Mouse (Mus musculus) heart, postnatal 0 days (tissue): ENCODE measurements around the gene Gpr155. TPM values are rescaled to one million over a fixed set of nuclear protein-coding genes. Genes with fewer than 3 reads are reported as not detected.

ENCODE experiments used
- ATAC-seq: fragments of 200-750 bp; cut with Nextera tagmentation; 2 replicates; pipeline ENCODE4 v1.8.0; 2017; ENCODE audit warnings: low read depth, moderate number of reproducible peaks, moderate library complexity; ENCODE audit not compliant: insufficient read depth
- DNase-seq: peaks from one replicate; pipeline ENCODE4 v3.0.0-alpha.2; 2016; ENCODE audit warnings: low spot score
- H3K27ac ChIP-seq: fragments of 300-500 bp; sonication (generic); 2 replicates; pipeline ENCODE4 v1.5.1; 2014; ENCODE audit warnings: low read depth, mild to moderate bottlenecking
- H3K27me3 ChIP-seq: fragments of 300-500 bp; sonication (generic); 2 replicates; pipeline ENCODE4 v1.6.1; 2014; ENCODE audit warnings: low read length, mixed read lengths; ENCODE audit not compliant: control insufficient read depth, insufficient read depth
- H3K36me3 ChIP-seq: fragments of 300-500 bp; sonication (generic); replicated peaks from 2 replicates; pipeline ENCODE4 v1.6.1; 2014; ENCODE audit warnings: low read length, mixed read lengths; ENCODE audit not compliant: control insufficient read depth, insufficient read depth
- H3K4me1 ChIP-seq: fragments of 300-500 bp; sonication (generic); 2 replicates; pipeline ENCODE4 v1.6.1; 2014; ENCODE audit warnings: antibody characterized with exemption; ENCODE audit not compliant: control insufficient read depth, insufficient read depth
- H3K4me2 ChIP-seq: fragments of 300-500 bp; sonication (generic); 2 replicates; pipeline ENCODE4 v1.6.1; 2014; ENCODE audit warnings: low read depth, mild to moderate bottlenecking, low read length, moderate library complexity
- H3K4me3 ChIP-seq: fragments of 300-500 bp; sonication (generic); 2 replicates; pipeline ENCODE4 v1.5.1; 2014; ENCODE audit warnings: low read depth, low read length
- H3K9ac ChIP-seq: fragments of 300-500 bp; sonication (generic); replicated peaks from 2 replicates; pipeline ENCODE4 v1.6.1; 2014; ENCODE audit warnings: low read depth, low read length, mixed read lengths
- H3K9me3 ChIP-seq: fragments of 300-500 bp; sonication (generic); replicated peaks from 2 replicates; pipeline ENCODE4 v1.6.1; 2016; ENCODE audit warnings: low read length; ENCODE audit not compliant: control insufficient read depth
- CTCF ChIP-seq: IDR thresholded peaks from 2 replicates; pipeline ENCODE4 v1.5.1; 2016; ENCODE audit warnings: antibody characterized with exemption, control low read depth, low read depth
- EP300 ChIP-seq: IDR thresholded peaks from 2 replicates; pipeline ENCODE4 v1.6.1; 2016; ENCODE audit warnings: antibody characterized with exemption, low read depth
- WGBS: fragments of 180-500 bp; shearing (Covaris S2); extraction: QIAGEN DNeasy Blood & Tissue Kit; methylation state at CpG from one replicate; pipeline ENCODE4 v1.1.7; 2014; 5-methylcytosine and 5-hydroxymethylcytosine counted together
- polyA plus RNA-seq: library from polyadenylated mRNA; unstranded; fragments of >200 nt; fragmentation: Nextera tagmentation; extraction: Ambion mirVana; gene quantifications from 2 replicates; pipeline ENCODE4 v1.2.1, GENCODE M21; 2015
- total RNA-seq: library from RNA; depleted of rRNA; stranded (reverse); fragments of >200 nt; gene quantifications from 2 replicates; pipeline ENCODE4 v1.2.3, GENCODE M21; 2014; ENCODE audit warnings: low replicate concordance

The Gpr155 gene
- total and polyA plus RNA-seq, 2 experiments from 2014 or later: 8.5 to 11.3 TPM

- no peak for DNase-seq
- no peak overlapping the region for H3K27ac ChIP-seq
- no peak for ATAC-seq
- no peaks in the 10 kb centered on the region for H3K4me1 ChIP-seq
- no peaks in the 10 kb centered on the region for H3K9me3 ChIP-seq
- no peaks in the 10 kb centered on the region for H3K36me3 ChIP-seq
- WGBS: 79% methylated on average over 4 of the region's 4 CpGs
- TF ChIP-seq CTCF (no peak), EP300 (no peak)
- no peak overlapping the region for H3K4me2 ChIP-seq
- no peak overlapping the region for H3K9ac ChIP-seq
- no peak overlapping the region for H3K4me3 ChIP-seq
- H3K27me3 ChIP-seq: no peaks in the 10 kb centered on the region
These were observed 41.2 kb downstream of the Gpr155 start for GRCm38 (mm10) chr2:73345204-73345603.

DNA sequence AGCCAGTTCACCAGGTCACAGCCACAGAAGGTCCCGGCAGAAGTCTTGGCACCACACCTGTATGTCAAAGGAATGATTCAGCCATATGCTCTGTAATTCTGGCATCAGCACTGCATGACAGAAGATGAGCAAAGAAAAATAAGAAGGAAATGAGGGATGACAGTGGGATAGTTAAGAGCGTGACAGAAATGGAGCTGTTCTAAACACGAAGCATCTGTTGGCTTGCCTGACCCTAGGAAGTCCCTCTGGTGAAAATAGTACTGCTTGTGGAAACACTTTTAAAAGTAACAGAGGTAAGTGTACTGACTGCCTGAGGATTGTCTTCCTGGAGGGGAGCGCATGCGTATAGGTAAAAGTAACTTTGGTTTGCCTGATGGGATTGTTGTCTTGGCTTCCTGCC is 42.7 kb downstream of the Gpr155 start:
- Histone ChIP-seq H3K9ac (no peak overlapping the region), H3K4me3 (no peak overlapping the region), H3K27ac (no peak overlapping the region), H3K4me1 (no peaks in the 10 kb centered on the region), H3K9me3 (no peaks in the 10 kb centered on the region), H3K4me2 (no peak overlapping the region), H3K36me3 (no peaks in the 10 kb centered on the region), H3K27me3 (no peaks in the 10 kb centered on the region)
- WGBS: 77% methylated on average over 5 of the region's 5 CpGs
- ATAC-seq (no peak), DNase-seq (no peak)
- TF ChIP-seq EP300: no peak
- TF ChIP-seq CTCF: no peak

DNA sequence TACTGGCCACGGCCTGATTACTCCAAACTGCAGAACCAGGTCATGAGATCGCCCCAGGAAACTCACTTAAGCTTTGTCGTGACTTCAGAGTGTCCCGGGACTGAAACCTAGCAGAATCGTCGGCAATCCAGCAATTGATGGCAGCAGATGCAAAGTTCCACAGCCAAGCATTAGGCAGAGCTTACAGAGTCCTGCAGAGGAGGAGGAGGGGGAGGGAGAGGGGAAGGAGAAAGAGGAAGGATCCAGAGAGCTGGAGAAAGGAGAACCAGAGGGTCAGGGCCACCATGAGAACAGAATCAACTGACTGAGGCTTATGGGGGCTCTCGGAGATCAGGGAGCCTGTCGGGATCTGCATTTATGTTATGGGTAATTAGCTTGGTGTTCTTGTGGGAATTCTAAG is 48.0 kb downstream of the Gpr155 start:
- Histone ChIP-seq H3K4me3 (no peak overlapping the region), H3K4me2 (no peak overlapping the region), H3K27me3 (no peaks in the 10 kb centered on the region), H3K36me3 (peaks cover 4% of the 10 kb centered on the region; the same call in 1 of the 2 replicates), H3K27ac (no peak overlapping the region), H3K9me3 (no peaks in the 10 kb centered on the region), H3K9ac (no peak overlapping the region), H3K4me1 (no peaks in the 10 kb centered on the region)
- WGBS: 69% methylated on average over 8 of the region's 8 CpGs
- ATAC-seq: no peak
- TF ChIP-seq CTCF (no peak), EP300 (no peak)
- no peak for DNase-seq

DNA sequence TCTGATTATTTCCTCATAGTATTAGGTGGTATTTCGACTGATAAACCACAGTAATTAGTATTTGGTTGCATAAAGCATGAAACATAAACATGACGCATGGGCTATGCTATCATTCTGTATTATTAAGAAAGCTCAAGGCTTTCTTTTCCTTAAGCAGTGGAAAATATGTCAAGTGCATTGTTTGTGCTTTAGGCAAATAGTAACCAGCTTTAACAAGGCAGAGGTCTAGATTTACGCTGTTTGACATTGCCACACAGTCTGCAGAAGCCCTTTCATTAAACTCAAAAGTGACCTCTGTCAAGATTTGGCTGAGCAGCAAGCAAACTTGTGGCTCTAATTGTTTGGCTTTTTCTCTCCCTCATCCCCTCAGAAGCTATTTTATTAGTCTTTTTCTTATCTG is 50.4 kb downstream of the Gpr155 start:
- WGBS: 87% methylated on average over 3 of the region's 3 CpGs
- H3K36me3 ChIP-seq: peaks cover 6% of the 10 kb centered on the region; the same call in 1 of the 2 replicates

DNA sequence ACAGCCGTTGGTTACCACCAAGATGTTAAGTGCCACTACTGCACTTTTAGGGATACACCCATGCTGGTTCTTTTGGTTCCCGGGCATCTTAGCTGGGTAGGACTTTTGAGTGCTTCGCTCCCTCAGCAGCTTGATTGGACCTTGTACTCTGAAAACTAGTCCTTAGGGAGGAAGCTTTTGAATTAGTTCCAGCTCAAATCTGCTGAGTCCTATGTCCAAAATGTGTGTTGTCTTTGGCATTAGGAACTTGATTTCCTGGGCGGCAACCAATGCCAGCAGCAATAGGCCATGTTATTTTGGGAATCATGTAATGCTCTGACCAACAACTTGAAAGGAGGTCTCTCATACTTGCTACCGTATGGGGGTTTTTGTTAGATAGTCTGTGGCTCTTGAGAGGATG is 60.5 kb downstream of the Gpr155 start:
- Histone ChIP-seq H3K4me1 (no peaks in the 10 kb centered on the region), H3K36me3 (peaks cover 7% of the 10 kb centered on the region; the same call in 1 of the 2 replicates), H3K27ac (no peak overlapping the region), H3K27me3 (no peaks in the 10 kb centered on the region), H3K4me2 (no peak overlapping the region), H3K9ac (no peak overlapping the region), H3K9me3 (no peaks in the 10 kb centered on the region), H3K4me3 (no peak overlapping the region)
- 82% methylated on average over 5 of the region's 5 CpGs for WGBS
- no peak for DNase-seq
- no peak for ATAC-seq
- TF ChIP-seq EP300 (no peak), CTCF (no peak)

More for the DNA sequence above, 50.4 kb downstream of the Gpr155 start:
- Histone ChIP-seq H3K27me3 (no peaks in the 10 kb centered on the region), H3K9me3 (no peaks in the 10 kb centered on the region), H3K4me3 (no peak overlapping the region), H3K9ac (no peak overlapping the region), H3K4me2 (no peak overlapping the region), H3K27ac (no peak overlapping the region), H3K4me1 (no peaks in the 10 kb centered on the region)
- TF ChIP-seq CTCF (no peak), EP300 (no peak)
- DNase-seq: no peak
- ATAC-seq: no peak

DNA sequence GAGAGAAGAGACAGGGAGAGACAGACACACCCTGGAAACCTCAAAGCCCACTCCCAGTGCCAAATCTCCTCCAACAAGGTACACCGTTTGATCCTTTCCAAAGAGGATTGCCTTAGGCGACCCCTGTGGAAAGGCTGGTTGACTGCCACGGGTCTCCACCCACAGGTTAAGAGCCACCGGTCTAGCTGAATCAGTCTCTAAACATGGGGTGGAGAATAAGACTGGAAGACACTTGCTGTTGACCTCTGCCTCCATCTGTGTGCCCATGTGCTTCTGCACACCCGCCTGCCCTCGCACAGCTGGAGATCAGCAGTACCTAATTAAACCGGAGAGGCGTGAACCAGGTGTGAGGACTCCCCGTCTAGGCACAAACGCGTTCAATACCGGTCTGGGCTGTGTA is 63.4 kb downstream of the Gpr155 start:
- ATAC-seq: no peak
- no peaks in the 10 kb centered on the region for H3K27me3 ChIP-seq
- no peak for TF ChIP-seq EP300
- no peak for TF ChIP-seq CTCF

More for the DNA sequence above, 63.4 kb downstream of the Gpr155 start:
- no peak overlapping the region for H3K9ac ChIP-seq
- H3K4me2 ChIP-seq: no peak overlapping the region
- peaks cover 19% of the 10 kb centered on the region for H3K36me3 ChIP-seq
- 66% methylated on average over 12 of the region's 12 CpGs for WGBS
- H3K9me3 ChIP-seq: no peaks in the 10 kb centered on the region
- H3K27ac ChIP-seq: no peak overlapping the region
- DNase-seq: no peak
- no peaks in the 10 kb centered on the region for H3K4me1 ChIP-seq
- H3K4me3 ChIP-seq: no peak overlapping the region
